Mouse (Mus musculus) heart, postnatal 0 days (tissue): ENCODE measurements at regions not wholly inside any gene's neighbourhood (a gene's known extent, or its start where the extent isn't known, plus 50 kb on each side); places are given as distances from the start of the nearest gene placed in this dataset.

Source experiments
- ATAC-seq: fragments of 200-750 bp; cut with Nextera tagmentation; 2 replicates; pipeline ENCODE4 v1.8.0; 2017; ENCODE audit warnings: low read depth, moderate number of reproducible peaks, moderate library complexity; ENCODE audit not compliant: insufficient read depth
- DNase-seq: peaks from one replicate; pipeline ENCODE4 v3.0.0-alpha.2; 2016; ENCODE audit warnings: low spot score
- H3K27ac ChIP-seq: fragments of 300-500 bp; sonication (generic); 2 replicates; pipeline ENCODE4 v1.5.1; 2014; ENCODE audit warnings: low read depth, mild to moderate bottlenecking
- H3K27me3 ChIP-seq: fragments of 300-500 bp; sonication (generic); 2 replicates; pipeline ENCODE4 v1.6.1; 2014; ENCODE audit warnings: low read length, mixed read lengths; ENCODE audit not compliant: control insufficient read depth, insufficient read depth
- H3K36me3 ChIP-seq: fragments of 300-500 bp; sonication (generic); replicated peaks from 2 replicates; pipeline ENCODE4 v1.6.1; 2014; ENCODE audit warnings: low read length, mixed read lengths; ENCODE audit not compliant: control insufficient read depth, insufficient read depth
- H3K4me1 ChIP-seq: fragments of 300-500 bp; sonication (generic); 2 replicates; pipeline ENCODE4 v1.6.1; 2014; ENCODE audit warnings: antibody characterized with exemption; ENCODE audit not compliant: control insufficient read depth, insufficient read depth
- H3K4me2 ChIP-seq: fragments of 300-500 bp; sonication (generic); 2 replicates; pipeline ENCODE4 v1.6.1; 2014; ENCODE audit warnings: low read depth, mild to moderate bottlenecking, low read length, moderate library complexity
- H3K4me3 ChIP-seq: fragments of 300-500 bp; sonication (generic); 2 replicates; pipeline ENCODE4 v1.5.1; 2014; ENCODE audit warnings: low read depth, low read length
- H3K9ac ChIP-seq: fragments of 300-500 bp; sonication (generic); replicated peaks from 2 replicates; pipeline ENCODE4 v1.6.1; 2014; ENCODE audit warnings: low read depth, low read length, mixed read lengths
- H3K9me3 ChIP-seq: fragments of 300-500 bp; sonication (generic); replicated peaks from 2 replicates; pipeline ENCODE4 v1.6.1; 2016; ENCODE audit warnings: low read length; ENCODE audit not compliant: control insufficient read depth
- CTCF ChIP-seq: IDR thresholded peaks from 2 replicates; pipeline ENCODE4 v1.5.1; 2016; ENCODE audit warnings: antibody characterized with exemption, control low read depth, low read depth
- EP300 ChIP-seq: IDR thresholded peaks from 2 replicates; pipeline ENCODE4 v1.6.1; 2016; ENCODE audit warnings: antibody characterized with exemption, low read depth
- whole genome bisulfite sequencing: fragments of 180-500 bp; shearing (Covaris S2); extraction: QIAGEN DNeasy Blood & Tissue Kit; methylation state at CpG from one replicate; pipeline ENCODE4 v1.1.7; 2014; 5-methylcytosine and 5-hydroxymethylcytosine counted together

- Histone ChIP-seq H3K9me3 (no peaks in the 10 kb centered on the region), H3K4me3 (no peak overlapping the region), H3K36me3 (no peaks in the 10 kb centered on the region), H3K4me2 (no peak overlapping the region), H3K27me3 (no peaks in the 10 kb centered on the region), H3K27ac (no peak overlapping the region), H3K4me1 (no peaks in the 10 kb centered on the region), H3K9ac (no peak overlapping the region)
- DNase-seq: no peak
- WGBS: 52% methylated on average over 10 of the region's 10 CpGs
- no peak for ATAC-seq
- TF ChIP-seq CTCF: no peak
- TF ChIP-seq EP300: no peak
These were observed 429.6 kb upstream of the Nr2f1 start for GRCm38 (mm10) chr13:78629041-78629727.

- DNase-seq: no peak
- Histone ChIP-seq H3K4me1 (no peaks in the 10 kb centered on the region), H3K36me3 (no peaks in the 10 kb centered on the region), H3K4me2 (no peak overlapping the region), H3K27ac (no peak overlapping the region), H3K9me3 (no peaks in the 10 kb centered on the region), H3K4me3 (no peak overlapping the region), H3K27me3 (no peaks in the 10 kb centered on the region), H3K9ac (no peak overlapping the region)
- no peak for ATAC-seq
- 56% methylated on average over 2 of the region's 2 CpGs for WGBS
- no peak for TF ChIP-seq EP300
- TF ChIP-seq CTCF: no peak
These were observed 424.1 kb upstream of the Nr2f1 start for GRCm38 (mm10) chr13:78623652-78624051.

GRCm38 (mm10) chr13:78602861-78603211 lies 403.3 kb upstream of the Nr2f1 start:
- H3K4me2 ChIP-seq: no peak overlapping the region
- TF ChIP-seq EP300 (no peak), CTCF (no peak)
- WGBS: 83% methylated on average over 1 of the region's 1 CpGs
- no peaks in the 10 kb centered on the region for H3K36me3 ChIP-seq
- no peak overlapping the region for H3K27ac ChIP-seq
- no peak overlapping the region for H3K4me3 ChIP-seq
- H3K27me3 ChIP-seq: no peaks in the 10 kb centered on the region
- no peaks in the 10 kb centered on the region for H3K9me3 ChIP-seq
- DNase-seq (no peak), ATAC-seq (no peak)
- no peak overlapping the region for H3K9ac ChIP-seq
- H3K4me1 ChIP-seq: no peaks in the 10 kb centered on the region

GRCm38 (mm10) chr13:78602211-78602860 lies 402.8 kb upstream of the Nr2f1 start:
- no peaks in the 10 kb centered on the region for H3K27me3 ChIP-seq
- H3K9me3 ChIP-seq: no peaks in the 10 kb centered on the region
- no peak overlapping the region for H3K4me2 ChIP-seq
- TF ChIP-seq CTCF (no peak), EP300 (no peak)
- no peak overlapping the region for H3K27ac ChIP-seq
- DNase-seq (no peak), ATAC-seq (no peak)
- no peak overlapping the region for H3K9ac ChIP-seq
- 74% methylated on average over 6 of the region's 6 CpGs for WGBS
- no peaks in the 10 kb centered on the region for H3K4me1 ChIP-seq
- H3K4me3 ChIP-seq: no peak overlapping the region
- no peaks in the 10 kb centered on the region for H3K36me3 ChIP-seq

GRCm38 (mm10) chr13:78580863-78581595 lies 381.5 kb upstream of the Nr2f1 start:
- no peaks in the 10 kb centered on the region for H3K36me3 ChIP-seq
- H3K4me1 ChIP-seq: no peaks in the 10 kb centered on the region
- TF ChIP-seq EP300: no peak
- TF ChIP-seq CTCF: no peak
- no peak overlapping the region for H3K4me2 ChIP-seq
- H3K27me3 ChIP-seq: no peaks in the 10 kb centered on the region
- 68% methylated on average over 7 of the region's 7 CpGs for WGBS
- no peaks in the 10 kb centered on the region for H3K9me3 ChIP-seq
- DNase-seq: no peak
- no peak overlapping the region for H3K27ac ChIP-seq
- no peak for ATAC-seq
- H3K9ac ChIP-seq: no peak overlapping the region
- H3K4me3 ChIP-seq: no peak overlapping the region
